In genomic region chr11:74837694-74838431, GRCm38 (mm10) we compare ENCODE assay signal across 1 mouse cellular context.
TF ChIP-seq lines count a peak whose summit lies in the region.

No protein-coding gene starts in this region.

TF ChIP-seq in MEL, 35 proteins besides CTCF, POLR2A, EP300 and RAD21 (continued from another document):
- TF ChIP-seq BHLHE40 (IDR thresholded peaks at IDR 0.05; ENCODE audit: borderline replicate concordance, low read depth, low read length), result peak; percentile 55; the same call in 1 of the 2 replicates
- no peak for TF ChIP-seq GATA1 (IDR thresholded peaks at IDR 0.05; ENCODE audit: low read depth, low read length)
- peak; percentile 87 for TF ChIP-seq USF1 (IDR thresholded peaks at IDR 0.05; ENCODE audit: low read depth, low read length)
- peak; percentile 100 for TF ChIP-seq MAX (IDR thresholded peaks at IDR 0.05; ENCODE audit: low read length)
- 0 out of 2 replicates have a peak, but pooled peaks have one; percentile 24 for TF ChIP-seq POLR2AphosphoS5 (IDR thresholded peaks at IDR 0.05; ENCODE audit: borderline replicate concordance, low read depth, low read length)
- peak; percentile 95 for TF ChIP-seq ETS1 (IDR thresholded peaks at IDR 0.05; ENCODE audit: low read depth, low read length)
- peak; percentile 80 for TF ChIP-seq TCF12 (IDR thresholded peaks at IDR 0.05; ENCODE audit: low read depth, low read length)
- TF ChIP-seq NRF1 (IDR thresholded peaks at IDR 0.05; ENCODE audit: insufficient read depth, low read depth, low read length, poor library complexity, severe bottlenecking), result peak; percentile 89
TF ChIP-seq in MEL: peak in this region for 20.
